Mouse (Mus musculus) lung, postnatal 0 days (tissue): ENCODE data around the gene Nfia. TPM values are rescaled to one million over a fixed set of nuclear protein-coding genes. Genes with fewer than 3 reads are reported as not detected.

Source experiments
- ATAC-seq: fragments of 200-750 bp; cut with Nextera tagmentation; 2 replicates; pipeline ENCODE4 v1.8.0; 2017; ENCODE audit warnings: moderate library complexity
- DNase-seq: peaks from one replicate; pipeline ENCODE4 v3.0.0-alpha.2; 2016; ENCODE audit warnings: low spot score
- H3K27ac ChIP-seq: fragments of 300-500 bp; sonication (generic); 2 replicates; pipeline ENCODE4 v1.5.1; 2014; ENCODE audit warnings: antibody characterized with exemption, mild to moderate bottlenecking, low read length, mixed read lengths
- H3K27me3 ChIP-seq: fragments of 300-500 bp; sonication (generic); replicated peaks from 2 replicates; pipeline ENCODE4 v1.6.1; 2014; ENCODE audit warnings: low read length, mixed read lengths; ENCODE audit not compliant: insufficient read depth
- H3K36me3 ChIP-seq: fragments of 300-500 bp; sonication (generic); 2 replicates; pipeline ENCODE4 v1.6.1; 2014; ENCODE audit warnings: low read length, mixed read lengths; ENCODE audit not compliant: insufficient read depth
- H3K4me1 ChIP-seq: fragments of 300-500 bp; sonication (generic); 2 replicates; pipeline ENCODE4 v1.6.1; 2014; ENCODE audit warnings: antibody characterized with exemption, low read depth, low read length, mixed read lengths; ENCODE audit not compliant: insufficient read depth
- H3K4me2 ChIP-seq: fragments of 300-500 bp; sonication (generic); replicated peaks from 2 replicates; pipeline ENCODE4 v1.6.1; 2014; ENCODE audit warnings: low read depth, mild to moderate bottlenecking, low read length, moderate library complexity, mixed read lengths
- H3K4me3 ChIP-seq: fragments of 300-500 bp; sonication (generic); 2 replicates; pipeline ENCODE4 v1.5.1; 2014; ENCODE audit warnings: low read depth, low read length
- H3K9ac ChIP-seq: fragments of 300-500 bp; sonication (generic); replicated peaks from 2 replicates; pipeline ENCODE4 v1.6.1; 2014; ENCODE audit warnings: low read depth, mild to moderate bottlenecking
- H3K9me3 ChIP-seq: fragments of 300-500 bp; sonication (generic); 2 replicates; pipeline ENCODE4 v1.6.1; 2016; ENCODE audit warnings: low read length, mixed read lengths
- CTCF ChIP-seq: IDR thresholded peaks from 2 replicates; pipeline ENCODE4 v1.5.1; 2016; ENCODE audit warnings: antibody characterized with exemption, mild to moderate bottlenecking
- EP300 ChIP-seq: IDR thresholded peaks from 2 replicates; pipeline ENCODE4 v1.6.1; 2016; ENCODE audit warnings: antibody characterized with exemption, mild to moderate bottlenecking, control low read depth
- WGBS: fragments of 180-500 bp; shearing (Covaris S2); extraction: QIAGEN DNeasy Blood & Tissue Kit; methylation state at CpG from one replicate; pipeline ENCODE4 v1.1.7; 2014; 5-methylcytosine and 5-hydroxymethylcytosine counted together
- polyA plus RNA-seq: library from polyadenylated mRNA; unstranded; fragments of >200 nt; fragmentation: Nextera tagmentation; extraction: Ambion mirVana; gene quantifications from 2 replicates; pipeline ENCODE4 v1.2.1, GENCODE M21; 2015

Gene Nfia
- polyA plus RNA-seq, 1 experiment from 2014 or later = 40.5 TPM

DNA sequence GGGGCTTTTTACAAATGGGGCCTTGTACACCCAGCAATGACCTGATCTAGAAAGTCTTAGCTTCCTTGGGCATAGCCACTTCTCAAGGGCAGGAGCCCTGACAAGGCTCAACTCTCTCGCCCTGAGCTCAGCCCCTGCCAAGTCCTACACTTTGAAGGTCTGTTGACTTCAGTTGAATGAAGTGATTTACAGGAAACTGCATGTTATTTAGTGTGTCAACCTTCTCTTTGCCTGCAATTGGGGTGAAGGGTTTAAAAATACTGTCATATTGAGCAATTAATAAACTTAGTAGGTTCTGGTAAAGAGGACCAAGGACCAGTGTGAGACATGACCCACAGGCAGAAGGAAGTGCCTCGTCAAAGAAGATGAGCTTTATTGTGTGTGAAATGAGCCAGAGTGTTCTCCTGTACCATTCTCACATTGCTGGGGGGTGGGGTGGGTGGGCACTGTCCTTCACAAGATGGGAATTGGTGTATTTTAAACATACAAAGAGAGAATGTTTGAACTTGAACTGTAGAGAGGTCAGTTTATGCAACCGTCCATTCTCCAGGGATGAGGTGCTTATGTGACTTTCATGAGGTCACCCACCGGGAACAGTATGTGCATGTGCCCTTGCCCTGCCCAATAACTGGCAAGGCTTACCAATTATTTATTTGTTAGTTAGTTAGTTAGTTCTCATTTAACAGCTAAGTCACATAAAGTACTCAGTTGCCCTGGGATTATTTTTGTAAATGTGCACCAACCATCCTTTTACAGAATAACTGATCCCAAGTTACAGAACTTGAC, 48.1 kb downstream of the Nfia start:
- H3K36me3 ChIP-seq = no peaks in the 10 kb centered on the region
- DNase-seq = no peak
- TF ChIP-seq EP300 (no peak), CTCF (no peak)
- no peak overlapping the region for H3K27ac ChIP-seq
- H3K9me3 ChIP-seq = no peaks in the 10 kb centered on the region
- H3K4me2 ChIP-seq = no peak overlapping the region
- H3K4me1 ChIP-seq = peaks cover 8% of the 10 kb centered on the region; the same call in 1 of the 2 replicates
- H3K4me3 ChIP-seq = no peak overlapping the region
- ATAC-seq = no peak; the same call in 1 of the 2 replicates
- 53% methylated on average over 4 of the region's 4 CpGs for WGBS
- no peak overlapping the region for H3K9ac ChIP-seq
- H3K27me3 ChIP-seq = no peaks in the 10 kb centered on the region

DNA sequence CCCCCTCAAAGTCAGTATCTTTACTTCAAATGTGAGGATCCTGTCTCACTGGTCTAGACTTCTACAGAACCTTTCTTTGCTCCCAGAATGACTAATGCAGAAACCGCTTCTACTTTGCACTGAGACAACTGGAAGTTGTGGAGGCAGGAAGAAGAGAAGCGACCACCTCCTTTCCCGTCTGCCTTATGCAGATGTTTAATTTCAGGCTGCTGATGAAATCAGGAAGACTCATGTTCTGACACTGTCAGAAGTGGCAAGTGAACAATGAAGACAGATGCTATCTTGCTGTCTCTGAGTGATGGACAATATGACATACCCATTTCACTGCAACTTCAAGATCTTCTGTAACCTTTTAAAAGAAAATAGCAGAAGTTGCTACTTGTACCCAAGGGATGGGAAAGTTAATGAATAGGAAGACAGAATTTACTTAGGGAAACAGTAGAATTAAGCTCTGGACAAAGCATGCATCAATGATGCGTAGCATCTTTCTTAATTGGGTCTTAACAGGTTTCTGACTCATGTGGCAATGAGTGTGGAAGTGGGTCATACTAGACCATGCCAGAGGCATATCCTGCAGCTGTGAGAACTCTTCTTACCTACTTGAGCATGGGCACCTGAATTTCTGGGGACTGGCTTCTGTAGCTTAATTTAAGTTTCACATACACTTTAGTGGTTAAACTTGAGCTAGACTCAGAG, 49.2 kb downstream of the Nfia start:
- TF ChIP-seq CTCF (no peak), EP300 (no peak)
- Histone ChIP-seq H3K9ac (no peak overlapping the region), H3K4me1 (peaks cover 4% of the 10 kb centered on the region; the same call in 1 of the 2 replicates), H3K27ac (no peak overlapping the region), H3K4me2 (no peak overlapping the region), H3K27me3 (no peaks in the 10 kb centered on the region), H3K36me3 (no peaks in the 10 kb centered on the region), H3K4me3 (no peak overlapping the region), H3K9me3 (no peaks in the 10 kb centered on the region)
- 63% methylated on average over 4 of the region's 4 CpGs for WGBS
- no peak for ATAC-seq
- no peak for DNase-seq

- no peak overlapping the region for H3K27ac ChIP-seq
- WGBS = 79% methylated on average over 6 of the region's 6 CpGs
Measured at GRCm38 (mm10) chr4:97823512-97823911, 51.0 kb downstream of the Nfia start.

DNA sequence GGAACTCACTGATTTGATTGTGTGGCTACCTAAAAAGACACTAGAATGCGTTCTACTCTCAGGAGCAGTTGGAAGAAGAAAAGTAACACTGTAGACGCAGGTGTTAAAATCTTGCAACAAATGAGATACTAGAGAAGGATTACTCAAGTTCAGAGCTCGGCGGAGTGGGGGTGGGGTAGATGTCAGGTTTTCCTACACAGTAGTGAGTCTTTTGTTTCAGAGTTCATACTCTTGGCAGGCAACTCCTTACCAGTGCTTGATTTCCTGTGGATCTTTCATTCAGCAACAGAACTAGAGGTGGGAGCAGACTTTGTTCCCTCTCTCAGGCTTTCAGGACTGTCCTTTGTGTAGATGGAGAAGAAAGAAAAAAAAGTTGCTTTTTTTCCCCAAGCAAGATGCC, 51.9 kb downstream of the Nfia start:
- no peak overlapping the region for H3K4me3 ChIP-seq
- 46% methylated on average over 4 of the region's 4 CpGs for WGBS
- no peak overlapping the region for H3K27ac ChIP-seq
- H3K36me3 ChIP-seq = no peaks in the 10 kb centered on the region
- DNase-seq = peak; percentile 38
- TF ChIP-seq EP300 (no peak), CTCF (no peak)
- H3K9ac ChIP-seq = no peak overlapping the region
- H3K4me2 ChIP-seq = no peak overlapping the region
- no peaks in the 10 kb centered on the region for H3K9me3 ChIP-seq
- H3K4me1 ChIP-seq = peaks cover 4% of the 10 kb centered on the region; the same call in 1 of the 2 replicates
- no peak for ATAC-seq
- no peaks in the 10 kb centered on the region for H3K27me3 ChIP-seq

More at GRCm38 (mm10) chr4:97823512-97823911, 51.0 kb downstream of the Nfia start:
- H3K4me3 ChIP-seq = no peak overlapping the region
- ATAC-seq (no peak), DNase-seq (no peak)
- H3K9ac ChIP-seq = no peak overlapping the region
- H3K4me2 ChIP-seq = no peak overlapping the region
- no peaks in the 10 kb centered on the region for H3K36me3 ChIP-seq
- peaks cover 4% of the 10 kb centered on the region; the same call in 1 of the 2 replicates for H3K4me1 ChIP-seq
- TF ChIP-seq EP300 (no peak), CTCF (no peak)
- H3K9me3 ChIP-seq = no peaks in the 10 kb centered on the region
- no peaks in the 10 kb centered on the region for H3K27me3 ChIP-seq

GRCm38 (mm10) chr4:97825432-97825831, 52.9 kb downstream of the Nfia start:
- no peak overlapping the region for H3K4me3 ChIP-seq
- no peaks in the 10 kb centered on the region for H3K27me3 ChIP-seq
- WGBS = 84% methylated on average over 4 of the region's 4 CpGs
- peaks cover 2% of the 10 kb centered on the region; the same call in 1 of the 2 replicates for H3K4me1 ChIP-seq
- TF ChIP-seq EP300 (no peak), CTCF (no peak)
- DNase-seq (no peak), ATAC-seq (no peak)
- H3K36me3 ChIP-seq = no peaks in the 10 kb centered on the region
- no peak overlapping the region for H3K27ac ChIP-seq
- H3K9me3 ChIP-seq = no peaks in the 10 kb centered on the region
- H3K4me2 ChIP-seq = no peak overlapping the region
- no peak overlapping the region for H3K9ac ChIP-seq

DNA sequence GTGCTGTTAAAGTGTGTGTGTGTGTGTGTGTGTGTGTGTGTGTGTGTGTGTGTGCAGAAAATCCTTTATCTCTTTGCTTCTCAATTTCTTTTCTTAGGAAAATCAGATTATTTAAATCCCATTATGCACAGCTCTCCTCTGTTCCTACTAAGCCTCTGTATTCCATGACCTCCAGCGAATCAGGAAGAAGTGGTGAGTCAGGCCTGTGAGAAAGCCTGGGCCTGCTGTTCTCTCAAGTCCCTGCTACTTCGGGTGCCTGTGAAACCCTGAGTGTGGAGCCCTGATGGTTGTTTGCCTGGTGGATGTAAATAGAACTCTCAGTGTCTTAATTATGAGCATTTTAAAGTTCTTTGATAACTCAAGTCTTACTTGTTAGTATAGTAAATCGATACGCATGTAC, 53.3 kb downstream of the Nfia start:
- H3K4me1 ChIP-seq = no peaks in the 10 kb centered on the region; the same call in 1 of the 2 replicates
- H3K4me3 ChIP-seq = no peak overlapping the region
- no peaks in the 10 kb centered on the region for H3K36me3 ChIP-seq
- 73% methylated on average over 4 of the region's 4 CpGs for WGBS
- peak; percentile 50 for DNase-seq
- no peaks in the 10 kb centered on the region for H3K27me3 ChIP-seq
- no peak overlapping the region for H3K27ac ChIP-seq
- TF ChIP-seq CTCF (no peak), EP300 (no peak)
- no peak overlapping the region for H3K9ac ChIP-seq
- H3K4me2 ChIP-seq = no peak overlapping the region
- no peak for ATAC-seq
- H3K9me3 ChIP-seq = no peaks in the 10 kb centered on the region
